Mouse (Mus musculus) cerebral cortex, adult 2 months (tissue): ENCODE results near the gene Rptor.

Source experiments
- WGBS: fragments of 180-500 bp; shearing (Covaris S2); methylation state at CpG from one replicate; pipeline ENCODE4 v1.1.7; 2018; 5-methylcytosine and 5-hydroxymethylcytosine counted together

Rptor gene

DNA sequence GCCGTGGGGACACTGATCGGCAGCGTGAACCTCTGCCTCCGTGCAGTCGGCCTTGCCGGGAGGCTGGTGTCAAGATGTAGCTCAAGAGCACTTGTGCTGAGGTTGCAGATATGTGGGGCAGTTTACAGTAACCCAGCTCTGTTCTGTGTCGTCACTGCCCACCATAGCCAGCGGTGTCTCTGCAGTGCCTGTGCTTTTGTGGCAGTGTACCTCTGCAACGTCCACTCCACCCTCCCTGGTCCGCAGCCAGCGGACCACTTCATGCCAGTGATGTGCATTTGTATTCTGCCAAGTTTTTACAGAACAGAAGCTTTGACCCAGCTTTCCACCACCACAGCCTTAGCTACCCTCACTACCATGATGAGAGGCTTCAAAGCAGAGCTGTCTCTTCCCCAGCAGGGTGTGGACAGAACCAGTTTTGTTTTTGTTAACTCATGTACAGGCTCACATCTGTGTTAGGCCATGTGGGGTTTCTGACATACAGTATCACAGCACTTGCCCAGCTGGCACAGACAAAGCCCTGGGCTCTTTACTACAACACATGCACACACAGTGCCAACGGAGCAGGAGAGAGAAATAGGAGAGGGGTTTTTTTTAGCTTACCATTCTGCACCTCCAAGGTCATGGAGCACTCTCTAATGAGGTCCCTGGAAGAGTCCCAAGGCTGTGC is 182.1 kb downstream of the Rptor start:
- WGBS = 78% methylated on average over 12 of the region's 12 CpGs

DNA sequence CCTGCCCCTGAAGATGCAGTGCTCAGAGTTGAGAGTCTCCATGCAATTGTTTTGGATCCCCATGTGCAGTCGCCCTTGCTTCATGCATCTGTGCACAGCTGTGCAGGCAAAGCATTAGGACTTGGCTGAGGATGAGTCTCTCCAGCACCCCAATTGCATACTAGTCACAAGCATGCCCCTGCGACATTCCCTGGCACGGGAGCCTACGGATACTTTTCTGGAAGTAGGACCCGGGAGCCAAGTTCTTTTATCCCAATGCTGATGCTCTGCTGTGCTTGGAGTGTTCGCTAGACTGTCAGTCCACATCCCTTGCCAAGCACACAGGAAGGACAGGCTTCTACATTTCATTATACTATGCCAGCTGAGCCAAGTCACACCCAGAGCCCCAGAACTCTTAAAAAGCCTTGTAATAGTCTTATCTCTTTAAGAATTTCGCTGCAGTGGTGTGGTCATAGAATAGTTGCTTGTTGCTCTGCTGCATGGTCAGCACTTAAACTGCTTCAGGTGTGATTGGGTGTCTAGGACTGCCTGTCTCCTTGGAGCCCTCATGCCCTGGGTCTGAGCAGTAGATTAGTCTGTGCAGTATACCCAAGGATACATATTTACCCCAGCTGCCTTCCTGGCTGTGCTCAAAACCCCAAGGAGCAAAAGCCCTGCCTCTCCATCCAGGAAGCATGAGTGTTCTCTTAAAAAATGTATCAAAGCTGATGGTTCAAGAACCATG is 183.1 kb downstream of the Rptor start:
- WGBS = 74% methylated on average over 7 of the region's 7 CpGs

- WGBS = 79% methylated on average over 8 of the region's 8 CpGs
Observed at GRCm38 (mm10) chr11:119786385-119786880, 183.7 kb downstream of the Rptor start.

- WGBS = 67% methylated on average over 7 of the region's 7 CpGs
Observed at GRCm38 (mm10) chr11:119788488-119788887, 185.8 kb downstream of the Rptor start.

DNA sequence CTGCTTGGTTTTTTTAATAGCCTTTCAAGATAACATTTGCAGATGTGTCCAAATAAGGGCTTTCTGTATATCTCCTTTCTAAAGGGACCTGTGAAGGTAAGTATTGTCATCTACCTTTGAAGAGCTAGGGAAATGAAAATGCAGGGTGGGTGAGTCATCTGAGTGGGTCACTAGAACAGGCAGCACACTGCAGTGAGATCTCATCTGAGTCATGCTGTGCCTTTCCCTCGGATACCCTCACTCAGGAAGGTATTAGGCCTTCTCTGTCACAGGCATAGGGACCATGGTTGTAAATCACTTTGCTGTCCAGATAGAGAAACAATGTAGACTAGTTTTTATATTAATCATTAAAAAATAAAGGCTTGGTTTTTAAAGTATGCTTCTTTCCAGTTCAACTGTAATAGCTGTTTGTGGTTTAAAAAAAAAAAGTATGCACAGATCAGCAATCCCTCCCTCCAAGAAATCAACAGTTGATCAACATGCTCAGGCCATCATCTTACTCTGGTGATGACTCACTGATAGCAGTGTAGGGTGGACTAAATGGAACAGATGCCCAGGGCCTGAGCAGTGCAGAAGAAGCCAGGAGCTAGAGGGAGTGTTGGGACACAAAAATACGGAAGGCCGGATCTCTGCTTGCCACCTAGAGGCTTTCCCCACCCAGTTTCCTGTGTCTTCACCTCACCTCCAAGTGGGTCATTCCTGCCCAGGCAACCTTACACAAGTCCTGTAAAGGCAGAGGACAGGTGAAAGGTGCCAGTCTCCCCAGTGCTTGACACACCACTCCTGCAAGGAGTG is 186.4 kb downstream of the Rptor start:
- WGBS = 36% methylated on average over 3 of the region's 3 CpGs

GRCm38 (mm10) chr11:119791923-119792564 is 189.3 kb downstream of the Rptor start:
- 77% methylated on average over 10 of the region's 10 CpGs for WGBS

DNA sequence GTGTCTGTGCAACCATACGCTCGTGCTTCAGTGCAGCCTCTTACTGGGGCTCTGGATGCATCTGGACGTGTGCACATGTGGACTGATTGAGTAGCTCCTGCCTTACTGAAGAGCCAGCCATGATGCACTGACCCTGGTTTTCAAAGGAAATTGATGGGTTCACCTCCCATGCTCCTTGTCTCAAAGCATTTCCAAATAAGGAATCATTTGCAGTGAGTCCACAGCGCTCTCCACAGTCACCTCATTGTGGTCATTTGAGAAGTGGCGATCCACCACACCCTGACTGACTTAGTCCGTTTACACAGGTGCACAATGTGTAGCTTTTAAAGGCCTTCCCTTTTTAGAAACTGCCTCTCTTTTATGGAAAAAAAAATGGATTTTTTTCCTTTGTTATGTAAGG is 190.7 kb downstream of the Rptor start:
- WGBS = 79% methylated on average over 6 of the region's 6 CpGs

GRCm38 (mm10) chr11:119794020-119794419 is 191.3 kb downstream of the Rptor start:
- WGBS = 83% methylated on average over 1 of the region's 1 CpGs

DNA sequence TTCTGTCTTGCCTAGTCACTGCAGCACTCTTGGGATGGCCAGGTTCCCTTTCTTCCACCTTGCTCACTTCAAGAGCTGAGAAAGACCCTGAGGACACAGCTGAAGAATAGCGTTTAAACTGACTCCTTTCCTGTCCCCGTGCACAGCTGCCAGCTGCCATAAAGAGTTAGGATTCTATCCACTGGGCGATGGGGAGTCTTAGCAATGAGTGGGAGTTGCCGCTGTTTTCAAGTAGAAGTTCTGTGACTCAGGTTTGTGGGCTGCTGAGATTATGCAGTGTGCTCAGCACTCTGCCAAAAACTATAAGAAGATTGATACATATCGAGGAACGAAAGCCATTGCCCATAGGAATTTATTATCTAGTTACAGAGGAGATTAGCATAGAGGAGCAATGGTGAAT is 192.0 kb downstream of the Rptor start:
- 54% methylated on average over 6 of the region's 6 CpGs for WGBS

GRCm38 (mm10) chr11:119796406-119796805 is 193.7 kb downstream of the Rptor start:
- WGBS = 25% methylated on average over 7 of the region's 7 CpGs

DNA sequence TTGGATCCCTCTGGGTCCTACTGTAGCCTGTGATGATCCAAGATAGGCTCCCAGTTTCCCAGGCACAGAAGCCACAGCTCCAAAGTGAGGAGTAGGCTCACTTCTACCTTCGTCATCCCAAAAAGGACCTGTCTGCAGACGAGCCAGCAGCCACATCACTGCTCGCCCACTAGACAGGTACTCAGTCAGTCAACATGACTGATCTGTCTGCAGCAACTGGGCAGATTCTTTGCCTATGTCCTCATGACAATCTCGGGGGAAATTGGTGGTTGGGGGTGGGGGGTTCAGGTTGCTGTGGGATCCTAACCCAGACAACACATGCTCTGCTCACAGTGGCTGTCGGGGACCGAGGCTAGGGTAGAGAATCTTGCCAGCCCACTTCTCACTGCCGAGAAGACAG is 194.1 kb downstream of the Rptor start:
- 65% methylated on average over 7 of the region's 7 CpGs for WGBS

DNA sequence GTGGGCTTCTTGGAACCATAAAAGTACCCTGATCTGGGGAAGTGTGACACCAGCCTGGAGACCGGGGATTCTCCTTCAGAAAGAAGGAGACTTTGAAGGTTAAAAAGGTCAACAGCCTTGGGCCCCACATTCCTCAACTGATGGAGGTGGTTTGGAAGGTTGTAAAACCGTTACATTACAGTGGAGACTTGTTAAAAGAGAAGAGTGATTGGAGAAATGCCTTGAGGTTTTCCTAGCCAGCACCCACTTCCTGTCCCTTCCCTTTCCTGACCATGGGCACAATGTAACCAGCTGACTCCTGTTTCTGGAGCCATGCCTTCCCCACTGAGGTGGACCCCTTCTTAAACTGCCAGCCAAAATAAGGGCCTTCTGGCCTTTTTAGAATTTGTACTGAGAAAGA is 196.8 kb downstream of the Rptor start:
- WGBS = 88% methylated on average over 2 of the region's 2 CpGs

DNA sequence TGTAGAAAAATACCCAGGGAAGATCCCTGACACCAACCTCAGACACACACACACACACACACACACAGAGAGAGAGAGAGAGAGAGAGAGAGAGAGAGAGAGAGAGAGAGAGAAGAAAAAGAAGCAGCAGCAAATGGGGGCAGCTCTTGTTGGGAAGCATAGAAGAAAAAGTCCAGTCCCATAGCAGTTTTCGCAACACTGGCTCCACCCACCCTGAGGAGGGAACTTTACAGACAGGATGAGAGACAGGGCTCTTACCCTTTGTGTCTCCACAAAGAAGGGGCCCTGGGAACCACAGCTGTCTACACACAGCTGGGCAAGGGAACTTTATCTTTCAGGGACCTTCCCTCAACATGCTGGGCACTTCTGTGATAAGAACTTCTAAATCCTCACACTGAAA is 199.2 kb downstream of the Rptor start:
- 69% methylated on average over 1 of the region's 1 CpGs for WGBS

GRCm38 (mm10) chr11:119802947-119803346 is 200.2 kb downstream of the Rptor start:
- 52% methylated on average over 7 of the region's 7 CpGs for WGBS

DNA sequence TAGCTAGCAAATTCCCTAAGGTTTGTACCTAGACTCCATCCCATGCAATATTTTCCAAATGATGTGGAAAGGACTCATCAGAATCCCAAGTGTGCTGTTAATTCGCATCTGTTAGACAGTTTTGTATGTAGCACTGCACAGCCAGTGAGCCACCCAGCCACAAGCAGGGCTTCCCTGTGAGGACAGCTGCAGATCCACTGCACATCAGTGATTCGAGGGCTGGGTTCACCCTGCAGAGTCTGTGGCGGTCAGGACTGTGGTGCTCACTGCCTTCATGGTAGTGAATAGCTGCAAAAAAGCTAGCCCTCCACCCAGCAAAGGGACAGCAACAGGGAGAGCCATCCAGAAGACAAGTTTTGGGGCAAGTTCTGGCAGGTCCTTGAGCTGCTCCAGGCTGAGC is 201.7 kb downstream of the Rptor start:
- 87% methylated on average over 3 of the region's 3 CpGs for WGBS

DNA sequence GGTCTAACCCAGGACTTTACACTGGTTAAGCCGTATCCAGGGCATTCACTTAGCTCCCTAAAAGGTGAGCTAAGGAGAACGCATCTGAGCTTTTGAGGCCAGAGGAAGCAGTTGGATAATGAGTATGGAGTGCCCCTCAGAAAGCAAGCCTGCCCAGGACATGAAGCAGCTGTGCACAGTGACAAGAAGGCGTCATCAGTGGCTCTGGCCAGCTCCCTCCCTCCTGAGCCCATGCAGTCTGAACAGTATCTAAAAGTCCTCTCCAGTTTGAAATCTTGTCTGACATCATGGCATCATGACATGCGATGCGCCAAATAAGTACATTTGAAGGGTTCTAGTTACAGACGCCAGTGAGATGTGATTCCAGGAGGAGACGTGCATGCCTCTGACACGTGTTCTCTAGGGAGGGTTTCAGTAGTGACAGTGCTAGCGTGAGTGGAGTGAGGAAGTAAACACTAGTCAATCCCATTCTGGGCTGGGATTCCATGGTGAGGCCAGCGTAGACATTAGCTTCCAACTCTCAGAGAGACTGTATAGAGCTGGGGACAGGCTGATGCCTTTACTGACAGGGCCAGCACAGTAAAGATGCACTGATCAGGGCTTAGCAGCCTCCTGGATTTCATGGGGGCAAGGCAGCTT is 202.5 kb downstream of the Rptor start:
- WGBS = 87% methylated on average over 10 of the region's 10 CpGs

DNA sequence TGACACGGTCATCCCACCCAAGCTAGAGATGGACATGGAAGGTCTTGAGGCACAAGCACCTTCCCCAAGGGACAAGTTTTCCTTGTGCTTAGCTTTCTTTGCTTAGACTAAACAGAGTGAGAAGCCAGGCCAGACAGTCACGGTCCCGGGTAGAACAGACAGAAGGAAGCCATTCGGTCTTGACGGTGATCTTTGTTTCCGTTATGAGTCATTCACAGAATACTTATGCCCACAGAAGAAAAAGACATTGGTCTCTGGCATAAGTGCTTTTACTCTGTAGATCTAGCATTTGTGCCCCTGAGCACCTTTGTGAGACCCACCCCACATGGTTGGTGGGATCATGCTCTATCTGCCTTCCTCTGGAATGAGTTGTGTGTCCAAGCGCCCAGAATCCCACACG is 203.8 kb downstream of the Rptor start:
- WGBS = 67% methylated on average over 8 of the region's 8 CpGs

- WGBS = 34% methylated on average over 7 of the region's 7 CpGs
Observed at GRCm38 (mm10) chr11:119807431-119808031, 204.8 kb downstream of the Rptor start.

DNA sequence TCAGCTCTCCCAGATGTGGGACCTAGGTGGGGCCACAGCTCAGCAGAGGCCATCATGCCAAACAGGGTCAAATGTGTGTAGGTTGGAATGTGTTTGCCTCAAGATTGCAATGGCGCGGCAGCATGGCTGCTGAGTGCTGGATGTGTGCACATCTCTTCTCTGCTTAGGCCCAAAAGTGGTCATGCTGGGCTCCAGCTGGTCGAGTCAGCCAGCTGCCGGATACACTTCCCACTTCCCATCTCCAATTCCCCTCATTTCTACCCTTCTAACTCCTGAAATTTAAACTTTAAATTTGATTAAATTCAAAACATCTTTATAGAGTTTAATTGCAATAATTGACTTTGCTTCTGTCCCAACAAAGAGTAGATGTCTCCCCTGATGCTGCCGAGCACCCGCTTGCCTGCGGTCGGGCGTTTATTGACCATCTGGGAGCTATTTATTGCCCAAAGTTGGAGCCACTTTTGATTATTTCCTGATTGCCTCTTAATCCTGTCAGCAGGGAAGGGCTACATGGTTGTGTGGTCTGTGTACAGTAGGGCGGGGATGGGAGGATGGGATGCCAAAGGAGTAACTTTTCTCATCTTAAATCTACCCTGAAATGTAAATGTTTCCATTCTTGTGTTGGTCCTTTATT is 206.1 kb downstream of the Rptor start:
- WGBS = 84% methylated on average over 10 of the region's 10 CpGs

DNA sequence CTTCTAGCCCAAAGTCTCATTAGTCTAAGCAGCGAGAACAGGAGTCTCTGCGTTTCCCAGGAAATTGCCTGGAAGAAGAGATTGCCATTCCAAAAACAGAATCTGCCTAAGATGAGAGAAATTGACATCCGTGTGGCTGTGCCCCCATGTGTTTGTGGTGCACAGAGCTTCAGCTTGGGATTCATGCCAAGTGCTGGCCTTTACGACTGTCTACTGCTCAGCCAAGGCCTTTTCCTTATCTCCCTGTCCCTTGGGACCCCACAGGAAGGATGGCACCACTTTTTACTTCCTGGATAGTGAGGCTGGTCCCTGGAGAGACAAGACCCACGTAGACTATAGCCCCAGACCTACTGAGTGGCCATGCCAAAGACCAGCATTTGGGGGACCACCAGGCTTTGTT is 206.6 kb downstream of the Rptor start:
- WGBS = 68% methylated on average over 5 of the region's 5 CpGs

DNA sequence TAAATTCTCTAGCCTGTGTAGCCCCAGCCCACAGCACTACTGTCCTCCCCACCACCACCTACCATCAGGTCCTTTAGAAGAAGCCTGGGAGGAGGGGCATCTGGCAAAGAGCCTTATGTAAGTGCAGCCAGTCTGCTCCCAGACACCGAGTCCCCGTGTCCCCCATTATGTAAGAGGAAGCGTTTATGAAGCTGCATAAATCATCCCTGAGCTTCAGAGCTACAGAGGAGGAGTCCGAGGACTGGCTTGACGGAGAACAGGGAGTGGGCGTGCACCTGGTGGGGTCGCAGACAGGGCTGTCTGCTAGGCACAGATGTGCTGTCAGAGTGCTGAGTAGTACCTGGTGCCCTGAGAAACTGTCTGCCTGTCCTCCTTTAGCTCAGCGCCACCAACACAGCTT is 208.3 kb downstream of the Rptor start:
- WGBS = 49% methylated on average over 8 of the region's 8 CpGs
